Mouse (Mus musculus) heart, postnatal 36 days (tissue): ENCODE results near the gene Fkbp3. TPM values are rescaled to one million over a fixed set of nuclear protein-coding genes. Genes with fewer than 3 reads are reported as not detected.

Source experiments
- DNase-seq, 2 experiments: peaks; one replicate each; pipeline ENCODE4 v3.0.0; 2021 to 2022
- intact Hi-C: fragments of 180-260 bp; cut with DNase I; formaldehyde crosslinking; loops from one replicate; pipeline ENCODE4 v1.15.1; 2025
- total RNA-seq, 2 experiments: library from RNA; stranded (reverse); gene quantifications; 2 replicates each; pipeline ENCODE4 v1.2.3; 2021

Gene Fkbp3
- total RNA-seq, 2 experiments from 2014 or later = 238 to 256 TPM

- intact Hi-C loops = loop anchor here (5.0 kb wide), 3 partner anchors 35 to 135 kb away; partner anchors contain the start of genes Fkbp3, Klhl28, Mis18bp1 and Togaram1
- DNase-seq = no peak
These were observed 36.8 kb downstream of the Fkbp3 start for GRCm38 (mm10) chr12:65036892-65037545.

DNA sequence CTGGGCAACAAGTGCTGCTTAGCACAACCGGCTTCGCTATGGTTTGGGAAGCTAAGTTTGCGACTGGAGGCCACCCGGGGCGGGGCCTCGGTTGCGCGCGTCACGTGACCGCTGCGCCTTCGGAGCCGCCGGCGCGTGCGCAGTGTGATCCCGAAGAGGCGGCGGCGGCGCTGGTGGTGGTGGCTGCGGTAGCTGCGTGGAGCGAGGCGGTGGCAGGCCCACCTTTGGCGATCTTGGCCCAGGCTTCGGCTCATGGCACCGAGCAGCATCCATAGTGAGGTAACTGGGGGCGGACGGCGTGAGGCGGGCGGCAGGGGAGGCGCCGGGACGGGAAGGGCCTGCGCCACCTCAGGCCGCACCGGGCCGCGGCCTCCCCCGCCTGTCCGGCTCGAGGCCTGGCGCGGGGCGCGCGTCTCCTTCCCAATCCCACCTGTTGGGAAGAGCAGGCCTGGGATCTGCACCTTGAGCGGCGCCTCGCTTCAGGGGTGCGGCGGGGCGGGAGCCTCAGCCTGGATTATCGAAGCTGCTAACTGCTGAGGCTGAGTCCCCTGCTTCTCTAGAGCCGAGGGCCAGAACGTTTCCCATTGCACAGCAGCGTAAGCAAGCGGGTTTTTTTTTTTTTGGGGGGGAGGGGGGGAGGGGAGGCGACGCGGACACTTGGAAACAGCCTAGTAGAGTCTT is 37.5 kb downstream of the Fkbp3 start, which contains the start of gene Prpf39:
Prpf39 (plus strand) TSS at position 144 of the 681 bp plus-strand sequence.
- DNase-seq = peak; percentile 94
- intact Hi-C loops = loop anchor here (5.0 kb wide), 3 partner anchors 36 to 136 kb away; partner anchors contain the start of genes Fkbp3, Klhl28, Mis18bp1 and Togaram1

DNA sequence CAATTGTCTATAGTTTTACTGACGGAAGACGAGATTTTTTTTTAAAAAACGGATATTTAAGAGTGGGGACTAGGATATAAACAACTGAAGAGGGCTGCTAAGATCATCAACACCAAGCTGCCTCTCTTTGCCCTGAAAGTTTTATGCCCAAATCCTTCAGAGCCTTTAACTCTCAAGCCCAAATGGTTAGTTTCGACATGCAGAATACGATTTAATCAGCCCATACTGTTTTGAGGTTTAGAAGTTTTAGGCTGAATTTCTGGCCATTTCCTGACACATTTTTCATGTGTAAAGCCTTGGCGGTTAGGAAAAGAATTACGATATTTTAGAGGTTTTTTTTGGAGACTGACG is 38.0 kb downstream of the Fkbp3 start:
- no peak for DNase-seq
- intact Hi-C loops = loop anchor here (5.0 kb wide), 3 partner anchors 36 to 136 kb away; partner anchors contain the start of genes Fkbp3, Klhl28, Mis18bp1 and Togaram1

DNA sequence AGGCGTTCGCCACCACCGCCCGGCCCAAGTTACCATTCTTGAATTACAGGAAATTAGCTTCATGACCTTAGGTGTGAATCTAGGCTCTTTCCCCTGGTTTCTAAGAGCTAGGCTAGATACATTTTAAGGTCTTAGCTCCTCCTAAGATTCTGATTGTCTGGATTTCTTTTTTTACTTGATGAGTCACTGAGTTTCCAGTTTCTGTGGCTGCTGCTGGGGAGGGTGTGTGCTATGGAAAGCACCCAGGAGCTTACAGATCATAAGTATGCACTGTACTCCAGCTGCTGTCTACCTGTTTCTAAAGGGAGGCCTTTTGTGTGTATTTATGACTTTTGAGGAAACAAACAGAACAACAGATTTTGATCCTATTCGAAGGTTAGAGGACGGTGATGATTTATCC is 51.0 kb downstream of the Fkbp3 start:
- no peak for DNase-seq
- intact Hi-C loops = no loop called here

Other genes starting within 250 kb of the Fkbp3 start
- 1 to 10 TPM; 4.3 to 5.1 TPM for gene Gm527, start 156.1 kb downstream of the Fkbp3 start, total RNA-seq
- 10 to 100 TPM; 11.5 to 12.1 TPM for gene Klhl28, start 108.5 kb downstream of the Fkbp3 start, total RNA-seq
- gene Togaram1, start 108.2 kb downstream of the Fkbp3 start, total RNA-seq = 10 to 100 TPM; 12.9 to 14.6 TPM
- 10 to 100 TPM; 11.3 to 13.4 TPM for gene Prpf39, start 37.7 kb downstream of the Fkbp3 start, total RNA-seq
- 1 to 10 TPM; 3.0 to 5.1 TPM for gene Fancm, start 1.6 kb upstream of the Fkbp3 start, total RNA-seq
- under 1 TPM; 0.47 to 0.65 TPM for gene Mis18bp1, start 98.6 kb upstream of the Fkbp3 start, total RNA-seq
- gene Wdr20rt, start 151.5 kb upstream of the Fkbp3 start, total RNA-seq = not detected